Mouse (Mus musculus) spleen, embryonic (tissue): ENCODE data around the gene Utp20.

Experiments
- CTCF ChIA-PET: fragments of 350-600 bp; sonication (Branson Sonifier 250); formaldehyde crosslinking; loops from one replicate; lab custom pipeline; 2022; lab: Charles Lee

The Utp20 gene

DNA sequence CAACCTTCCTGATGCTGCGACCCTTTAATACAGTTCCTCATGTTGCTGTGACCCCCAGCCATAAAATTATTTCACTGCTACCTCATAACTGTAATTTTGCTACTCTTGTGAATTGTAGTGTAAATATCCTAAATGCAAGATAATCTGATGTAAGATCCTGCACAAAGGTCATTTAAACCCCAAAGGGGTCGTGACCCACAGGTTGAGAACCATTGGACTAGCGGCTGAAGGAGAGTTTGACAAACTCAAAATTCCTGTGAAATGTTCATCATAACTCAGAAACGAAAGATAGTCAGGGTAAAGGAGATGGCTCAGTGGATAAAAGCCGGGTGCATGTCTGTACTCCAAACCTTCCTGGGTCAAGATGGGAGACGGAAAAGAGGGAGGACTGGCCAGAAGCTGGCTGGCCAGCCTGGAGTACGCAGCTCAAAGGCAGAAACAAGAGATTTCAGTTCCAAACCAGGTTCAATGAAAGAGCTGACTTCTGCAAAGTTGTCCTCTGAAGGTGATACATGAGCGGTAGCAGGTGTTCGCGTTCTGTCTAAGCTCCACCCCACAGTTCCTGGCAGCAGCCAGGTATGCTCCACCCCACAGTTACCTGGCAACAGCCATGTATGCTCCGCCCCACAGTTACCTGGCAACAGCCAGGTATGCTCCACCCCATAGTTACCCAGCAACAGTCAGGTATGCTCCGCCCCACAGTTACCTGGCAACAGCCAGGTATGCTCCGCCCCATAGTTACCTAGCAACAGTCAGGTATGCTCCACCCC lies 109.4 kb downstream of the Utp20 start:
- CTCF ChIA-PET, result no interaction called here

DNA sequence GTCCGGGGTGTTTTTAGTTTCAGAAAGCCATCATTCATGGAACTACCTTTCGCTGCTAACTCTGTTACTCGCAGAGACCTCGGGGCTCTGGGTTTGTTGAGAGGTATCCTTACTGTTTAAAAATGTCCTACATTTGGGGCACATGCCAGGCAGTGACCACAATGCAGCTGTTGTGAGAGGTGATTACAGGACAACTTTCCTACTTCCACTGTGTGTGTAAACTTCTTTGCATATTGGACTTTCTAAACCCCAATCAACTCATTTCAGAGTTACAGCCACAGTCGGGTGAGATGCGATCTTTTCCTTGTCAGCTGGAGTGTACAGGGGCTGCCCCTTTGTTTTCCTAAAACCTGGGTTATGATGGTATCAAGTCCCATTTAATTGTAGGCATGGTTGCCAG lies 111.0 kb downstream of the Utp20 start:
- CTCF ChIA-PET, result no interaction called here

DNA sequence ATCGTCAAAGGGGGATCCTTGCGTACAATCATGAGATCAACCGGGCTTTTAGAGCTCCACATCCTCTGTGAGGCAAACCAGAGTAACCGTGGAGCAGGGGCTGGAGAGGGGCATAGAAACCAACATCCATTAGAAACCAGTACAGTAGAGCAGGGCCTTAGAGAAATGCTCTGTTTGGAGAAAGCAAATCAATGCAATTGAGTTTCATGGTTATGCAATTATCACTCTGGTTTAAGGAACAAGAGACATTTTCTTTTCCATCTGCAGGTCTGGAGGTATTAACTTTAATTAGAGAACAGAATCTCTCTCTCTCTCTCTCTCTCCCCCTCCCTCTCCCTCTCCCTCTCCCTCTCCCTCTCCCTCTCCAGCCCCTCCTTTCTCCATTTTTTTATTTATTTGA lies 111.9 kb downstream of the Utp20 start:
- CTCF ChIA-PET, result no interaction called here

- CTCF ChIA-PET, result no interaction called here
Measured at GRCm38 (mm10) chr10:88712359-88712758, 114.2 kb downstream of the Utp20 start.

- CTCF ChIA-PET, result no interaction called here
Measured at GRCm38 (mm10) chr10:88708671-88709523, 117.7 kb downstream of the Utp20 start.

DNA sequence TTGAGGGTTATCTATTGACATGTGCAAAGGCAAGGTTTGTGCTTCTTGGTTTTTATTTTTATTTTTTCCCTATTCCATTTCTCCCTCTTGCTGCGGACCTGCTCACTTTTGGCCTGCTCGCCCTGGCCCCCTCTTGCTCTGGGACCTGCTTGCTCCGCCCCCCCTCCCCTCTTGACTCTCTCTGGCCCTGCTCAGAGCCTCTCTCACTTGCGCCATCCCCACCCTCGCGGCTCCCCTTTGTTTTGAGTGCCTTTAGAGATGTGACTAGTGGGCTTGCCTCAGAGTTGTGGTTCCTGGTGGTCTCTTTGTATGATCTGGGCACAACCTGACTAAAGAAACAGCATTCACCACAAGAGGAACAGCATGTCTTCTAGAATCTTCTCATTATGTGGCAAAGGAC lies 125.7 kb downstream of the Utp20 start:
- CTCF ChIA-PET, result no interaction called here
